Mouse (Mus musculus) embryo, embryonic 9.5 days (tissue): Measurements from ENCODE around the gene Uba3.

Source experiments
- DNase-seq: peaks from one replicate; pipeline ENCODE4 v3.0.0-alpha.2; 2017; ENCODE audit errors: extremely low spot score

Gene Uba3

GRCm38 (mm10) chr6:97205439-97205885 lies at the start of gene Uba3:
Gene Uba3 (minus strand): TSS chr6:97205647.
- peak; percentile 100 for DNase-seq

GRCm38 (mm10) chr6:97252711-97253221 lies 47.3 kb upstream of the Uba3 start, which contains the start of gene Lmod3:
Gene Lmod3 (minus strand): TSS chr6:97252759.
- DNase-seq = no peak

GRCm38 (mm10) chr6:97252086-97252485 lies 46.6 kb upstream of the Uba3 start:
- no peak for DNase-seq

GRCm38 (mm10) chr6:97250966-97251365 lies 45.5 kb upstream of the Uba3 start:
- DNase-seq = peak; percentile 32

- no peak for DNase-seq
Measured at GRCm38 (mm10) chr6:97245200-97245599, 39.8 kb upstream of the Uba3 start.

GRCm38 (mm10) chr6:97242522-97242921 lies 37.1 kb upstream of the Uba3 start:
- no peak for DNase-seq

- DNase-seq = no peak
Measured at GRCm38 (mm10) chr6:97240092-97240491, 34.6 kb upstream of the Uba3 start.

GRCm38 (mm10) chr6:97239360-97239759 lies 33.9 kb upstream of the Uba3 start:
- no peak for DNase-seq

- no peak for DNase-seq
Measured at GRCm38 (mm10) chr6:97236088-97236487, 30.6 kb upstream of the Uba3 start.

GRCm38 (mm10) chr6:97234911-97235668 lies 29.6 kb upstream of the Uba3 start:
- no peak for DNase-seq

GRCm38 (mm10) chr6:97227067-97227847 lies 21.8 kb upstream of the Uba3 start:
- DNase-seq = no peak

GRCm38 (mm10) chr6:97226083-97226491 lies 20.6 kb upstream of the Uba3 start:
- no peak for DNase-seq

- no peak for DNase-seq
Measured at GRCm38 (mm10) chr6:97224505-97224904, 19.1 kb upstream of the Uba3 start.

GRCm38 (mm10) chr6:97223566-97223965 lies 18.1 kb upstream of the Uba3 start:
- no peak for DNase-seq

GRCm38 (mm10) chr6:97222931-97223467 lies 17.6 kb upstream of the Uba3 start:
- DNase-seq = no peak

GRCm38 (mm10) chr6:97222321-97222720 lies 16.9 kb upstream of the Uba3 start:
- DNase-seq = no peak

GRCm38 (mm10) chr6:97221205-97222025 lies 16.0 kb upstream of the Uba3 start:
- no peak for DNase-seq

GRCm38 (mm10) chr6:97220672-97221071 lies 15.2 kb upstream of the Uba3 start:
- no peak for DNase-seq

- no peak for DNase-seq
Measured at GRCm38 (mm10) chr6:97216154-97216821, 10.8 kb upstream of the Uba3 start.

- DNase-seq = no peak
Measured at GRCm38 (mm10) chr6:97211981-97212380, 6.5 kb upstream of the Uba3 start.
